Mouse (Mus musculus): ENCODE measurements around the gene Gsg1. TPM values are rescaled to one million over a fixed set of nuclear protein-coding genes. Genes with fewer than 3 reads are reported as not detected.

Gsg1 gene
- not detected for total RNA-seq (2021)
- long read RNA-seq, experiment 1, result 0 reads
- long read RNA-seq, experiment 2, result 0 reads

DNA sequence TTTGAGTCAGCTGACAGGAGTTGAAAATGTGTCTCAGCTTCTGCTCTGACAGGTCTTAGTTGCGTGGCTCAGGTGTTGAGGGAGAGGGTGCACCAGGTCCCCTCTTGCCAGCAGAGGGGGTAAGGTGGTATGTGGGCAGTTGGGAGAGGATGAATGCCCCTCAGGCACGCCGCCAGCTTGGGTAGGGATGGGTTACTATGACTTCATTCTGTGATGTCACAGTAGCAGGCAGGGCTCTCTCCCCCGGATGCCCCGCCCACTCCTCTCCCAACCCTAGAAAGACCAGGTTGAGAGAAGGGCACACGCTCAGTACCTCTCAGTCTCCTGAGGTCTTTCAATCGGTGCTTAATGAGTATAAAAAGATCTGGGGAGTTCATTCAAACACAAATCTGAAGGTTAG is at the start of gene Gsg1:
Gene Gsg1 (minus strand): TSS at position 199 of the 400 bp plus-strand sequence.
- intact Hi-C loops (cut with DNase I), result no loop called here
- no peak for DNase-seq

DNA sequence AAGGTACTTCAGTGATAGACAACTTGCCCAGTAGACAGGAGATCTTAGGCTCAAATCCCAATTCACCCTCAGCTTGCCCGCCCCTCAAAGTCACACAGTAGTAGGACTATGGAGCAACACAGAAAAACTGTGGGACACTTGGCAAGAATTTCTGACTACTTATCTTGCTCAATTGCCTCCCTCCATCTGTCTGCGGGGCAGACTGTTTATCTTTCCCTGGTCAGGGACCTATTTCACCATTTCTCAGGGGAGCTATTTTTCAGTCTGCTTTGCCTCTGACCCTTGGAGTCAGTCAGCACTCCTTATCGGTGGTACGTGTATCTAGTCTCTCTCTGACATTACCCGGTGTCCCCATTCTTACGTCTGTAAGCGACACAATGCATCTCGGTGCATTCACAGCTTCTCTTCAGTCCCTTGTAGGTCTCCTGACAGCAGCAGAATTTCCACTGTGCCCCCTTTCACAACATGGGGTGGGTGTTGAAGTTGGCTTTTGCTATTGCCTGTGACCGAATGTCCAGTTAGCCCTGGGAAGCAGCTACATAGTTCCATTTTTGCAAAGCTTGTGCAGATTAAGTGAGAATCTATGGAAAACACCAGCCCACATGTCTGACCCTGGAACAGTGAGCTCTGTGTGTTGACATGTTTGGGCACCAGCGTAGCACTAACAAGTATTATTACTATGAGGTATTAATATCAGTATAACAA is 48.4 kb upstream of the Gsg1 start:
- intact Hi-C loops (cut with DNase I), result no loop called here
- no peak for DNase-seq

DNA sequence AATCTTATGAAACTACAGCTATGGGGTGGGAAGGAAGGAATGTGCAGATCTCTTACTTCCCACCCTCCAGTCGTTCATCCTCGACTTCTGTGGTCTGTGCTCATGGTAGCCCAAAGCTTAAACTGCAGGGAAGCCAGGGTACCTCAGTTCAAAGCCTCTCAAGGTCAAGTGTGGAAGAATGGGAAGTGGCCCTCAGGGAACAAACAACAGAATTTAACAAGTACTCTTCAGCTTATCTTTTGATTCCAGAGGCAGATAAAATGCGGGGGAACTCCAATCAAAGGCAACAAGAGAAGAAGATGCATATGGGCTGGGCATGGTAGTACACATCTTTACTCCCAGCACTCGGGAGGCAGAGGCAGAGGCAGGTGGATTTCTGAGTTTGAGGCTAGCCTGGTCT is 46.3 kb upstream of the Gsg1 start:
- DNase-seq, result no peak
- intact Hi-C loops (cut with DNase I), result no loop called here

DNA sequence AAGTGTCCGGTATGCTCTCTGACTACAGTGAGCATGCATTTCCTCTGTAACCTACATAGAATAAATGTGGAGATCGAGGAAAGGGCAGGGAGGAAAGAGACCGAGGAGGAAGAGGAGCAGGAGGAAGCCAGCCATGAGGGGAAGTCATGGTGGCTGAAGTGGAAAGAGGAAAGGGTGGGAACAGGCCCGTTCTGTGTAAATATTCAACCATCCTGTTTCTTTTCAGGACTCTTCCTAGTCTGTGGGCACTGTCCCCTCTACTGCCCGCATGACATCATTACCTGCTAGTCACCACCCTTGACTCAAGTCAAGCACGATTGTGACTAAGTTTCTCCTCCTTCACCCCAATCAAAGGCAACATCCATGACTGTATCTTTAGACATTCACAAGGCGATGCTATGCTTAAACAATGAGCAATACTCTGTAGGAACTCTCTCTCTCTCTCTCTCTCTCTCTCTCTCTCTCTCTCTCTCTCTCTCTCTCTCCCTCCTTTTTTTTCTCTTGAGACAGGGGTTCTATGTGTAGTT is 44.9 kb upstream of the Gsg1 start:
- no peak for DNase-seq
- intact Hi-C loops (cut with DNase I), result no loop called here

DNA sequence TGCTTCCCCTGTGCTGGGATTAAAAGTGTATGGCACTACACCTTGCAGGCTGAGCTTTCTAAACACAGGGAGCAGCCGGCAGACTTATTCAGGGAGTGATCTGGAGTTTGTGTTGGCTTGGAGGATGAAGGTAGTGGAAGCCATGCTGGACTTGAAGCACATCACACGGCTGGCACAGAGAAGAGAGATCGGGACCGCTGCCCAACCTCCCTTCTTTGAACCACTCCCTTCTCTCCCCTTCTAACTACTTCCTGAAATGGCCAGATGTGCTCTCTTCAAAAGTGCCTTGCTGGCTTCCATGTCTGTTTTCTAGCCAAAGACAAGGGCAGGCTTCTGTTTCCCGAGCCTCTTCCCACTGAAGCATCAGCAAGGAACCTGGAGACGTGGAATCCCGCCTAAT is 43.4 kb upstream of the Gsg1 start:
- peak; percentile 35 to 44 for DNase-seq
- intact Hi-C loops (cut with DNase I), result no loop called here

DNA sequence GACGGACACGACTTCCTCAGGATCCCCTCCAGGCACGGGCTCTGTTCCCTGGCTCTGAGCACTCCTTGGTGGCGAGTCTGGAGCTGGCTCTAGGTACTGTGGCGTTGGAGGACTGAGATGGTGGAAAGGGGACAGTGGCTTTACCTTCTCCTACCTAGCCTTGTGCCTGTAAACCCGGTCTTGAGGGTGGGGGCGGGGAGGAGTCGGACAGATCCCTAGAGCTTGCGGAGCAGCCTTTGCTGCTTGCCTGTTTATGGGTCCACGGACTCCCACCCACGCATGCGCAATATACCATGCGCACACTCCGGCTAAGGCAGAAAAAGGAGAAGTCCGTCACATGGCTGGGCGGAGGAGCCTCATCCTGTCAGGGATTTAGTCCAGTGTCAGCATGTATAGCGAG is 42.1 kb upstream of the Gsg1 start:
- intact Hi-C loops (cut with DNase I), result no loop called here
- DNase-seq, result peak; percentile 18 to 29

DNA sequence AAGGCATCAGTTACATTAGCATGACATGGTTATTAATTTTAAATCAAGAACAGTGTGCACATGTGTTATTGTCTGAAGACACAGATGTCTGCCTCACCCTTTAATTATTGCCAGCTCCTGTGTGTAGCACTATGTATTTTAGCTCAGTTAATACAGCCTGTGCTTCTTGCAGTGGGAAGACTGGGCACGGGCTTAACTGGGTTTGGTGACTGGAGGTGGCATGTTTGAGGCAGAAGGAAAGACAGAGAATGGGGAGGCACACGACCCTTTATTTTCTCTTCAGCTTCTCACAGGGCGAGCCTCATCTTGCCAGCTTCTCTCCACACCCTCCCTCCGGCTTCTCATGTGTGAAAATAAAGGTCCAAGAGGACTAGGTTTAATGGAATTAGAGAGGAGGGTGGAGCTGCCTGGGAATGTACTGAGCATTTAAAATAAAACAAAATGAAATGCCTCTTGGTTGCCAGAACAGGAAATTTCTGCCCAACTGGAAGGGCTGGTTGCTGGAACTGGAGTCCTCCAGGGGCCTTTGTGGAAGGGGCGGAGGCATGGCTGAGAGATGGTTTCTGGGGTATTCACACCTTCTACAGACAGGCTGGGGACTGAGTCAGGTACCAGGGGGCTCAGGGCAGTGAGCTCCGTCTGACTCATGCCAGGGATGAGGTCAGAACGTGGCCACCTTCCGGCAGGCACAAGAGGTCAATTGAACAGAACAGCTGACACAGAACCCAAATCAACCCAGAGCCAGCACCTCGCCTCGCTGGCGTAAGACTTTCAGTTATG is 41.1 kb upstream of the Gsg1 start:
- intact Hi-C loops (cut with DNase I), result no loop called here

DNA sequence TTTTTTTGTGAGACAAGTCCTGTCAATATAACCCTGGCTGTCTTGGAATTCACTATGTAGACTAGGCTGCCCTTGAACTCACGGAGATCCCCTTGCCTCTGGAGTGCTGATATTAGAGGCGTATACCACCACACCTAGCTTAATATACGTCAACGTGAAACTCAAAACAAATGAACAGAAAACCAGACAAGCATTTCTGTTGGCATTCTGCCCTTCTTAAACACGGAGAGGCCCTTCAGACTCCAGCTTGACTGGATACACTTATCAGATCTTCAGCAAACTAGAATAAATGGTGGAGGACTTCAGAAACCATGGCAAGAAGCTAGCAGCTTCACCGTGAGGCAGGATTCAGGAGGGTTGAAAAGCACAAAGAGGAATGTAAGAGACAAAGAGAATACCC is 40.0 kb upstream of the Gsg1 start:
- intact Hi-C loops (cut with DNase I), result no loop called here
- DNase-seq, result no peak

More for the DNA sequence above, 41.1 kb upstream of the Gsg1 start:
- peak; percentile 33 to 45 for DNase-seq

DNA sequence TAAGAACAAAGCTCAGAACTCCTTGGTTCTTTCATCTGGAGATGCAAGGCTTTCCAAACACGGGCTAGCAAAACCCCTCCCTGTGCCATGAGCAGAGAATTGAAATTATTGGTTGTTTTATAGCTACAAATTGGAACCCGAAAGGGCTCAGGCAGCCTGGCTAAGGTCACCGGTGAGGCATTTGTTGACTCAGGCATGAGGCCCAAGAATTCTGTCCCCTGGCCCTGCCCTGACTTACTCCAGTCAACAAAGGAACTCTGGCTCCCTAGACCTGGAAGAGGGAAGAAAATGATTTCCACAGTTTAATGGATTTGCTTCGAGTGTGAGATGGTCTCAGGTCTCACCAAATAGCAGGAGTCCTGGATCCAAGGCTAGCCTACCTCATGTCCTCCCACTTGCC is 38.2 kb upstream of the Gsg1 start:
- intact Hi-C loops (cut with DNase I), result no loop called here
- DNase-seq, result no peak

DNA sequence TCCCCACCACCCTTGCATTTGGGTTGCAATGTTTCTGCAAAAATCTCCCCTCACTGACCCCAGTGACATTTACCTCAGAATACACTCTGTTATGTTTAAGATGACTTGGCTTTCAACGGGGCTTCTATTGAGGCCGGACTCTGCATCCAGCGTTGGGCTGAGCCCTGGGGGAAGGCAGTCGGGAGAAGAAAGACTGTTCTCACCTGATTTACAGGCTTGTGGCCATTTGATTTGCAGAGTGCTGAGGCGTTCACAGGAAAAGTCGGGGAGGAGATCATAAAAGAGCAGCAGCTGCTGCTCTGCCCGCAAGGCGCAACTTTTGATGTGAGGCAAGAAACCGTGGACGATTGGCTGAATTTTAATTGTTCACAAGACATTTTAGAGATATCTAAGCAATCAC is 25.7 kb upstream of the Gsg1 start:
- intact Hi-C loops (cut with DNase I), result no loop called here
- DNase-seq, result no peak

DNA sequence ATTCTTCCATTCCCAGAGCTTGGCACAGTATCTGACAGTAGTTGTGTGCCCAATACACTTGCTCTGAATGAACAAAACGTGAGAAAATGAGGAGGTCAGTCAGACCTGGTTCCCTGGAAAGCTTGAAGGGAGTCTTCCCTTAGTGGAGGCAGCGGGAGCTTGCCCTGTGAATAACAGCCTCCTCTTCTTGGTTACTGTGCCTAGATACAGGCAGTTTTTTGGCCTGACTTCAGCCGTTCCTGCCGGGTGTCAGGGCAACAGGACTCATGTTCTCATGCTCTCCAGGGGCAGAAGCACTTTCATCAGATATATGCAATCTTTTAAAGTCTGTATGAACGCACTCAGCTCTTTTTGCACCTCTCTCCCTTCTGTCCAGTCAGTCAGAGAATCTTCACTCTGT is 25.1 kb upstream of the Gsg1 start:
- intact Hi-C loops (cut with DNase I), result no loop called here
- DNase-seq, result no peak

DNA sequence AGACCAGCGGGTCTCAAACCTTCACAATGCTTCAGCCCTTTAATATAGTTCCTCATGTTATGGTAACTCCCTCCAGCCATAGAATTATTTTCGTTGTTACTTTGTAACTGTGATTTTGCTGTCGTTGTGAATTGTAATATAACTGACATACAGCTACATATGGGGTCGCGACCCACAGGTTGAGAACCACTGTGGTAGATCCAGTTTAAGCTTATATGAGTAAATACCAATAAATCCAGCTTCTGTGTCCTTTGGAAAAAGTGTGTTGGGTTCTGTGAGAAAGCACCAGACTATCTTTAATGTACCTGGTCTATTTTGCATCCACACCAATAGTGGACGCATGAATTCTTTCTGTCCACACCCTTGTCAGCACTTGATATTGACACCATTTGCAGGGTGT is 24.2 kb upstream of the Gsg1 start:
- no peak for DNase-seq
- intact Hi-C loops (cut with DNase I), result no loop called here

DNA sequence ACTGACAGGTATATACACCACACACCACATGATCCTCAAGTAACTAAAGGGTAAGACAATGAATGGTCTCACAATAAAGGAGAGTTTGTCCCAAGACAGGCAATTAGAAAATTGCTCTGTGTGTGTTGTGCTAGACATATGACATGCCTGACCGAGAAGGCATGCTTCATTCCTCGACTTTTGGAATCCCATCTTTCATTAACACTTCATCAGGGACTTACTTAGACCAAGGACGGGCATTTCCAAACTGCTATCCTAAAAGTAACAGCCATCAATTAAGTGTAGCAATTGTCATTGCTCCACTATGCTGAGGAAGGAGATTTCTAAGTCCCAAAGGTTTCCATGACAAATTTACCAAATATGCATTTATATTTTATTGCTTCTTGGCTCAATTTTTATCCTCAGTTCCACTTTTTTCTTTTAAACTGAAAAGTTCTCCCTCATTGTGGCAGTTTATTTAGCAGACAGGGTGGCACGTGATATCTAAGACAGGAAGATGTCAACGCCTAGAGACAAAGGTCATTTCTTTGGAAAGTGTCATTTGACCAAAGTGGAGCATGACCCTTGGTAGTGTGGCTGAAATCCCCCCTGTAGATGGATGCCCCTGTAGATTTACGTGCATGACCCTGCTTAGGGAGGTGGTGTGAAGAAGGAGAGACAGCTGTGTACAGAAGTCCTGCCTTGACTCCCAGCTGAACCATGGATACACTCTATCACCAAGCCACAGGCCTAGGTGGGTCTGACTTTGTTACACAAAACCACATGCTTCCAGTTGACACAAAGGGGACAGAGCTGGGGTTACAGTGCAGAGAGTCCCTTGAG is 22.5 kb upstream of the Gsg1 start:
- no peak for DNase-seq
- intact Hi-C loops (cut with DNase I), result no loop called here

DNA sequence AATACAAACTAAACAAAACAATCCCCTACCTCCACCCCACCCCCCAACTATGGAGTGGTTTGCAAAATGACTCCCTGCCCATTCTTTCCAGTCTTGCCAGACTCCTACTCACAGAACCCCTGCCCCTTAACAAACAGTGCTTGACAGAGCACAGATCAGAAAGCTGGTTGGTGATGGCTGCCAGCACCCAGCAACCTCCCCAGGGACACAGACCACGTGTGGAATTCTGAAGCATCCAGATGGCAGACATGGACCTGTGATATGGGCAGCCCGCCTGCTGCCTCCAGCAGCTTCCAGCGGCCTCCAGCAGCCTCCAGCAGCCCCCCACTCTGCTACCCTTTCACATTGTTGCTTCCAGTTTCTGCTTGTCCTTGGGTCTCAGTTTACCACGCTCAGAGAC is 21.1 kb upstream of the Gsg1 start:
- intact Hi-C loops (cut with DNase I), result no loop called here
- no peak for DNase-seq

DNA sequence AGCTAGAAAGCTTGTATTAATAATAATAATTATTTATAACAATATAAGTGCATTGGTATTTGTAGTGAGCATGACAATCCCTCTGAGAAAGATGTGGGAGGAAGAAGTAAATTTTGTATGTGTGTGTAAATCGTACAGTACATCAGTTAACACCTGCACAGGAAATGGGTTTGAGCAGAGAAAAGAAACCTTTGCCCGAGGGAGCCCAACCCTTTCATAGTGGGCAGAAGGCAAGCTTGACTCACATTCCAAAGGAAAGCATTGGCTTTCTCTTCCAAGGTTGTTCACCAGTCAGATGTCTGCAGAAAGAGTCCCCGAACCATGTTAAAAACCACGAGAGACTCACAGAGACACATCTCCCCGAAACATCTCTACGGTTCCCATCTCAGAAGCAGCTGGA is 18.9 kb upstream of the Gsg1 start:
- intact Hi-C loops (cut with DNase I), result no loop called here
- no peak for DNase-seq

DNA sequence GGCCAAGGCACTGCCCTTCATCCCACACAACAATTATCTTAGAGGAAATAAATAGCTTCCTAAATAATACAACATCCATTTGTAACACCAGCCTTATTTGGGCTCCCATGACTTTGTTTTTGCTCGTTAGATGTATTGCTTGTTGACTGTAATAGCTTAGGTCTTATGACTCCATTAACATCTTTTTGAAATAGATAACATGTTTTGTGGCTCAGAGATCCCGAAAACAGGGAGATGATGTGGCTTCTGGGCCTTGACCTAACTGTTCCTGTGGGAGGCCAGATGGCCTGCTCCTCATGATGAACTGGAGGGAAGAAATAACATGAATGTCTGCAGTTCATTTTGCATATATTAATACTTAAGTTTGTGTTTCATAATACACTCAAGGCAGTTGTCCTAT is 17.6 kb upstream of the Gsg1 start:
- intact Hi-C loops (cut with DNase I), result no loop called here
- DNase-seq, result no peak

DNA sequence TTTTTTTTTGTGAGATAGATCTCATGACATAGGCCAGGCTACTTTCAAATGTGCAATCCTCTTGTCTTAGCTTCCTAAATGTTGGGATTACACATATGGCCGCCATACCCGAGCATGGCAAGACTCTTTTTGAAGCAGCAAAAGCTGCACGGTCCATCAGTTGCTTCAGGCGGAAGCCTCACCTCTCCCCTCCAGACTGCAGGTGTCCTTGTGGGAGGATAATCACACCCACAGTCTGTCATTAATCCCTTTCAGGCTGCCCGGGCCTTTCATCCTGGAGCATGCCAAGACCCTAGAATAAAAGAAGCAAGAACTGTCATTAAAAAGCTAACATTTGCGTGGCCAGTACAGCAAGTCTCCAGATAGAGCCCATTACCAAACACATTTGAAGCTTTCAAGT is 15.5 kb upstream of the Gsg1 start:
- intact Hi-C loops (cut with DNase I), result no loop called here

DNA sequence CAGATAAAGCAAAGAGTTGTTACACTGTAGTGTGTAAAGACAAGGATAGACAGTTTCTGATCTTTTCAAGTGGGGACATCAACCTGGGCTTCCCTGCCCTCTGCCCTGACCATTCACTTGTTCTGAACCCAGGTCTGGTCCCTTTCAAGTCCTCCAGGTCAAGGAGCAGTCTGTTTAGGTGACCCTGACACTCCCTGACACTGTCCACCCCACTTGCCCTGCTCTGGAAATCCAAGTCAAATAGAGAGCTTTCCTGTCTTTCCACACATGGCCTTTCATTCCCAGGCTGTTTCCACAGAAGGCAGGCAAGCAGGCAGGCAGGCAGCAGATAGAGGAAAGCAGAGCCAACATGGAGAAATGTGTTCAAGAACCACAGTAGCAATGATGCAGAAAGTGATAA is 14.2 kb upstream of the Gsg1 start:
- DNase-seq, result no peak
- intact Hi-C loops (cut with DNase I), result no loop called here

More for the DNA sequence above, 15.5 kb upstream of the Gsg1 start:
- no peak for DNase-seq

DNA sequence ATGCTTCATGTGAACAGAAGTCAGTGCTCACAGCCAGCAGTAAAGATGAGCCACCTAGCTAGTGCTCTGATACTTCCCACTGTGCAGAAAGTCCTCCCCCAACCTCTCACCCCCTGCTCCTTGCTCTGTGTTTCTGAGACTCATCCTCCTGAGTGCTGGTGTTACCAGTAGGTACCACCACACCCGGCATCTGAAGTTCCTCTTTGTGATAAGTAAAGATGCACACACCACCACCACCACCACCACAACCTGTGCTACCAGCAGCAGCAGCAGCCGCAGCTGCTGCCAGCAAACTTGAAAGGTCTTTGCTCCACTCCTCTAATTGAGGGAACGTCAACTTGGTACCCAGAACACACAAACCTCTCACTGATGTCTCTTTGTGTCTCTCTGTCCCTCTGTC is 13.1 kb upstream of the Gsg1 start:
- intact Hi-C loops (cut with DNase I), result no loop called here
- DNase-seq, result no peak

DNA sequence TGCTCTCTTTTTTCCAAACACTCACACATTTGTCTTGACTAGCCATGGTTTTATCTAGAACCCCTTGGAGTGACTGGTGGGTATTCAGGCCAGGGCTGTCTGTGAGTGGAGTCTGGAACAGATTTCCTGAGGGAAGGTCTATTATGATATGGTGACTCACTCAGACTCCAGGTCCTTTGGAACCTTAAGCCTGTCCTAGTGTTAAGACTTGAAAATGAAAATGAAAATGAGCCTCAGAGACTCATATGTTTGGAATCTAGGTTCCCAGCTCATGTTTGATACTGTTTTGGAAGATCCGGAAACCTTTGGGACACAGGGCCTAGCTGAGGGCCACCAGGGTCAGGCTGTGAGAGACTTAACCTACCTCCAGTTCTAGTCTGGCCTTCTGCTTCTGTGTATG is 11.9 kb upstream of the Gsg1 start:
- intact Hi-C loops (cut with DNase I), result no loop called here

DNA sequence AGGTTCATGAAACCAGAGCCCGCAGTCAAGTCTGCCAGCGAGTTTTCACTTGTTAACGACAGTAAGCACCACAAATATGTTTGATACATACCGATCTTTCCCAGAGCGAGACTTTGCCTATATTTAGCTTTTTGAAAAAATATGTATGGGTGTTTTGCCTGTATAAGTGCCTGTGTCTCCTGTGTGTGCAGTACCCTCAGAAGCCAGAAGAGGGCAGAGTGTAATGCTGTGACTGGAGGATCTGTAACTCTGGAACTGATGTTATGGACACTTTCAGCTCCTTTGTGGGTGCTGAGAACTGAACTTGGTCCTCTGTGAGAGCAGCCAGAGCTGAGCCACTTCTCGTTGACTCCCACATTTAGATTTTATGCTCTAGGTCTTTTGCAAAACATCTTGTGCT is 10.0 kb upstream of the Gsg1 start:
- intact Hi-C loops (cut with DNase I), result no loop called here
- DNase-seq, result no peak

More for the DNA sequence above, 11.9 kb upstream of the Gsg1 start:
- no peak for DNase-seq
